Mouse (Mus musculus) CD4-positive, CD25-positive, alpha-beta regulatory T cell, adult 4 months (primary cell): ENCODE measurements at regions not wholly inside any gene's neighbourhood (a gene's known extent, or its start where the extent isn't known, plus 50 kb on each side); places are given as distances from the start of the nearest gene placed in this dataset.
A peak's percentile ranks its signal among the peaks of the same experiment; 100 is the strongest.

Experiments used
- ATAC-seq: one replicate; pipeline ENCODE4 v1.8.0; 2017

- no peak for ATAC-seq
Measured at GRCm38 (mm10) chr4:62755237-62755900, 195.7 kb downstream of the Rgs3 start.

GRCm38 (mm10) chr4:62756721-62757206 is 197.1 kb downstream of the Rgs3 start:
- peak; percentile 84 for ATAC-seq

- ATAC-seq: no peak
Measured at GRCm38 (mm10) chr4:62760748-62761604, 201.3 kb downstream of the Rgs3 start.

GRCm38 (mm10) chr4:62761672-62762071 is 202.0 kb downstream of the Rgs3 start:
- ATAC-seq: peak; percentile 23

- ATAC-seq: peak; percentile 96
Measured at GRCm38 (mm10) chr4:62763990-62764389, 201.4 kb upstream of the Zfp618 start.

GRCm38 (mm10) chr4:62769469-62770234 is 195.7 kb upstream of the Zfp618 start:
- ATAC-seq: no peak

GRCm38 (mm10) chr4:62775005-62775609 is 190.3 kb upstream of the Zfp618 start:
- ATAC-seq: no peak

GRCm38 (mm10) chr4:62776881-62777280 is 188.5 kb upstream of the Zfp618 start:
- ATAC-seq: no peak

- no peak for ATAC-seq
Measured at GRCm38 (mm10) chr4:62777436-62777835, 187.9 kb upstream of the Zfp618 start.

- ATAC-seq: no peak
Measured at GRCm38 (mm10) chr4:62778621-62779020, 186.8 kb upstream of the Zfp618 start.

GRCm38 (mm10) chr4:62780409-62780808 is 185.0 kb upstream of the Zfp618 start:
- ATAC-seq: peak; percentile 89

GRCm38 (mm10) chr4:62780837-62781236 is 184.5 kb upstream of the Zfp618 start:
- ATAC-seq: peak; percentile 35

GRCm38 (mm10) chr4:62781309-62781800 is 184.0 kb upstream of the Zfp618 start:
- peak; percentile 21 for ATAC-seq

- ATAC-seq: no peak
Measured at GRCm38 (mm10) chr4:62785711-62786110, 179.7 kb upstream of the Zfp618 start.

GRCm38 (mm10) chr4:62789696-62790095 is 175.7 kb upstream of the Zfp618 start:
- ATAC-seq: no peak

GRCm38 (mm10) chr4:62793582-62793981 is 171.8 kb upstream of the Zfp618 start:
- no peak for ATAC-seq

GRCm38 (mm10) chr4:62795538-62795937 is 169.8 kb upstream of the Zfp618 start:
- ATAC-seq: peak; percentile 75

- ATAC-seq: no peak
Measured at GRCm38 (mm10) chr4:62799923-62800322, 165.4 kb upstream of the Zfp618 start.

- ATAC-seq: peak; percentile 72
Measured at GRCm38 (mm10) chr4:62805841-62806240, 159.5 kb upstream of the Zfp618 start.

- ATAC-seq: peak; percentile 91
Measured at GRCm38 (mm10) chr4:62806786-62807185, 158.6 kb upstream of the Zfp618 start.

- ATAC-seq: no peak
Measured at GRCm38 (mm10) chr4:62807926-62808552, 157.3 kb upstream of the Zfp618 start.

GRCm38 (mm10) chr4:62808553-62808950 is 156.8 kb upstream of the Zfp618 start:
- no peak for ATAC-seq
